Mouse (Mus musculus) ES-Bruce4 (cell line): ENCODE data around the gene Actr6.

Source experiments
- CTCF ChIP-seq: IDR thresholded peaks from one replicate; pipeline ENCODE4 v1.8.1; 2011; ENCODE audit warnings: low read depth, low read length
- EP300 ChIP-seq: IDR thresholded peaks from 2 replicates; pipeline ENCODE4 v1.6.1; 2011; ENCODE audit warnings: low read depth, low read length; ENCODE audit not compliant: insufficient read depth

GRCm38 (mm10) chr10:89748619-89749018 lies 16.5 kb upstream of the Actr6 start:
- TF ChIP-seq CTCF: no peak
- TF ChIP-seq EP300: no peak
